Mouse (Mus musculus) olfactory bulb, adult 2 months (tissue): ENCODE data around the gene Nr2f6.

ENCODE experiments used
- CTCF ChIP-seq: fragments of 200-500 bp; IDR thresholded peaks from 2 replicates; pipeline ENCODE4 v1.5.1; 2012; ENCODE audit warnings: low read depth, mild to moderate bottlenecking, low read length, moderate library complexity; ENCODE audit not compliant: insufficient read depth
- POLR2A ChIP-seq: fragments of 200-500 bp; IDR thresholded peaks from 2 replicates; pipeline ENCODE4 v1.6.1; 2012; ENCODE audit warnings: mild to moderate bottlenecking, low read depth, low read length, moderate library complexity; ENCODE audit not compliant: insufficient read depth

- TF ChIP-seq POLR2A (peak; percentile 16; the same call in 1 of the 2 replicates), CTCF (no peak)
Measured at GRCm38 (mm10) chr8:71374616-71375206, 7.0 kb downstream of the Nr2f6 start.
